Mouse (Mus musculus) T-helper 17 cell (primary cell): ENCODE measurements around the gene S1pr3.

Experiments used
- in situ Hi-C, 2 experiments: fragments of 300-600 bp; cut with MboI, MseI; formaldehyde crosslinking; loops; 1 replicate in 1 of 2; 2 replicates in 1 of 2; pipeline ENCODE4 v1.15.1; 2025; ENCODE audit warnings: high pct_unique_total_duplicates in 2 of 2

The S1pr3 gene

GRCm38 (mm10) chr13:51404566-51404965, 3.9 kb upstream of the S1pr3 start:
- in situ Hi-C loops, result loop anchor here in 1 of 2 experiments (25.0 kb wide), 3 partner anchors 217 to 1558 kb away; partner anchors contain the start of gene Sema4d

- in situ Hi-C loops, result loop anchor here in 1 of 2 experiments (25.0 kb wide), 3 partner anchors 219 to 1556 kb away; partner anchors contain the start of gene Sema4d
Observed at GRCm38 (mm10) chr13:51405731-51406320, 2.6 kb upstream of the S1pr3 start.

GRCm38 (mm10) chr13:51407541-51408217, 760 bp upstream of the S1pr3 start:
- in situ Hi-C loops, result loop anchor here in 1 of 2 experiments (25.0 kb wide), 3 partner anchors 220 to 1555 kb away; partner anchors contain the start of gene Sema4d

- in situ Hi-C loops, result loop anchor here (5.0 to 25.0 kb wide), 5 partner anchors 223 to 1552 kb away; partner anchors contain the start of genes Nxnl2 (in 1 of the 2) and Sema4d (in 1 of the 2)
Observed at GRCm38 (mm10) chr13:51409936-51410481, 1.6 kb downstream of the S1pr3 start.

- in situ Hi-C loops, result loop anchor here (5.0 to 25.0 kb wide), 5 partner anchors 224 to 1551 kb away; partner anchors contain the start of genes Nxnl2 (in 1 of the 2) and Sema4d (in 1 of the 2)
Observed at GRCm38 (mm10) chr13:51411243-51411642, 2.8 kb downstream of the S1pr3 start.

GRCm38 (mm10) chr13:51411696-51412430, 3.4 kb downstream of the S1pr3 start:
- in situ Hi-C loops, result loop anchor here (5.0 to 25.0 kb wide), 5 partner anchors 223 to 1550 kb away; partner anchors contain the start of genes Nxnl2 (in 1 of the 2) and Sema4d (in 1 of the 2)

GRCm38 (mm10) chr13:51413461-51413860, 5.0 kb downstream of the S1pr3 start:
- in situ Hi-C loops, result loop anchor here (5.0 to 25.0 kb wide), 5 partner anchors 221 to 1549 kb away; partner anchors contain the start of genes Nxnl2 (in 1 of the 2) and Sema4d (in 1 of the 2)

GRCm38 (mm10) chr13:51416727-51417126, 8.3 kb downstream of the S1pr3 start:
- in situ Hi-C loops, result loop anchor here in 1 of 2 experiments (10.0 to 25.0 kb wide), 4 partner anchors 218 to 1546 kb away; partner anchors contain the start of gene Sema4d

GRCm38 (mm10) chr13:51417796-51418195, 9.4 kb downstream of the S1pr3 start:
- in situ Hi-C loops, result loop anchor here in 1 of 2 experiments (10.0 to 25.0 kb wide), 4 partner anchors 217 to 1545 kb away; partner anchors contain the start of gene Sema4d

- in situ Hi-C loops, result loop anchor here in 1 of 2 experiments (10.0 to 25.0 kb wide), 4 partner anchors 216 to 1544 kb away; partner anchors contain the start of gene Sema4d
Observed at GRCm38 (mm10) chr13:51418268-51418941, 10.0 kb downstream of the S1pr3 start.

- in situ Hi-C loops, result loop anchor here in 1 of 2 experiments (10.0 to 25.0 kb wide), 4 partner anchors 216 to 1543 kb away; partner anchors contain the start of gene Sema4d
Observed at GRCm38 (mm10) chr13:51418942-51419451, 10.6 kb downstream of the S1pr3 start.

GRCm38 (mm10) chr13:51419501-51419900, 11.1 kb downstream of the S1pr3 start:
- in situ Hi-C loops, result loop anchor here in 1 of 2 experiments (10.0 to 25.0 kb wide), 4 partner anchors 215 to 1543 kb away; partner anchors contain the start of gene Sema4d

GRCm38 (mm10) chr13:51420861-51421260, 12.4 kb downstream of the S1pr3 start:
- in situ Hi-C loops, result loop anchor here (5.0 to 25.0 kb wide), 6 partner anchors 194 to 1541 kb away; partner anchors contain the start of gene Sema4d (in 1 of the 2)

GRCm38 (mm10) chr13:51423647-51424046, 15.2 kb downstream of the S1pr3 start:
- in situ Hi-C loops, result loop anchor here (5.0 to 25.0 kb wide), 6 partner anchors 191 to 1539 kb away; partner anchors contain the start of gene Sema4d (in 1 of the 2)

- in situ Hi-C loops, result loop anchor here (5.0 to 25.0 kb wide), 7 partner anchors 190 to 1538 kb away; partner anchors contain the start of gene Sema4d (in 1 of the 2)
Observed at GRCm38 (mm10) chr13:51424647-51425046, 16.2 kb downstream of the S1pr3 start.

GRCm38 (mm10) chr13:51425662-51426443, 17.4 kb downstream of the S1pr3 start:
- in situ Hi-C loops, result loop anchor here in 1 of 2 experiments (5.0 to 10.0 kb wide), 2 partner anchors 189 to 334 kb away; no protein-coding TSS in a partner anchor

GRCm38 (mm10) chr13:51433371-51433770, 24.9 kb downstream of the S1pr3 start:
- in situ Hi-C loops, result no loop called here

GRCm38 (mm10) chr13:51434460-51434859, 26.0 kb downstream of the S1pr3 start:
- in situ Hi-C loops, result no loop called here

- in situ Hi-C loops, result no loop called here
Observed at GRCm38 (mm10) chr13:51435146-51435545, 26.7 kb downstream of the S1pr3 start.
